Mouse (Mus musculus) heart, embryonic 14.5 days (tissue): ENCODE data around the gene Rtcb. TPM values are rescaled to one million over a fixed set of nuclear protein-coding genes. Genes with fewer than 3 reads are reported as not detected.
A peak's percentile ranks its signal among the peaks of the same experiment; 100 is the strongest.

Source experiments
- ATAC-seq: fragments of 200-750 bp; cut with Nextera tagmentation; 2 replicates; pipeline ENCODE4 v1.8.0; 2017; ENCODE audit warnings: low read depth, moderate TSS enrichment; ENCODE audit not compliant: insufficient number of reproducible peaks, insufficient read depth, low FRiP score
- H3K27ac ChIP-seq, 2 experiments: fragments of 200-500 bp in 1 of 2; fragments of 300-500 bp in 1 of 2; sonication (generic) in 1 of 2; replicated peaks in 1 of 2; 2 replicates each; pipeline ENCODE4 v1.5.1; 2012 to 2014; ENCODE audit warnings: low read depth in 2 of 2, low read length in 2 of 2, control low read depth in 1 of 2, mild to moderate bottlenecking in 1 of 2, mixed read lengths in 1 of 2; ENCODE audit not compliant: control insufficient read depth in 1 of 2, insufficient read depth in 1 of 2
- H3K27me3 ChIP-seq: fragments of 300-500 bp; sonication (generic); 2 replicates; pipeline ENCODE4 v1.6.1; 2014; ENCODE audit warnings: mild to moderate bottlenecking, low read length, control low read depth; ENCODE audit not compliant: control insufficient read depth, insufficient read depth
- H3K36me3 ChIP-seq: fragments of 300-500 bp; sonication (generic); 2 replicates; pipeline ENCODE4 v1.6.1; 2014; ENCODE audit warnings: mild to moderate bottlenecking, control low read depth, low read length, mixed read lengths; ENCODE audit not compliant: control insufficient read depth, insufficient read depth
- H3K4me1 ChIP-seq, 2 experiments: fragments of 200-500 bp in 1 of 2; fragments of 300-500 bp in 1 of 2; sonication (generic) in 1 of 2; 2 replicates each; pipeline ENCODE4 v1.6.1; 2012 to 2014; ENCODE audit warnings: low read length in 2 of 2, control low read depth in 1 of 2, mixed read lengths in 1 of 2; ENCODE audit not compliant: control insufficient read depth in 2 of 2, insufficient read depth in 2 of 2
- H3K4me2 ChIP-seq: fragments of 300-500 bp; sonication (generic); 2 replicates; pipeline ENCODE4 v1.6.1; 2014; ENCODE audit warnings: mild to moderate bottlenecking, low read length
- H3K4me3 ChIP-seq, 2 experiments: fragments of 200-500 bp in 1 of 2; fragments of 300-500 bp in 1 of 2; sonication (generic) in 1 of 2; 2 replicates each; pipeline ENCODE4 v1.5.1; 2012 to 2014; ENCODE audit warnings: low read length in 2 of 2, mild to moderate bottlenecking in 2 of 2, control low read depth in 1 of 2, low read depth in 1 of 2, moderate library complexity in 1 of 2; ENCODE audit not compliant: control insufficient read depth in 1 of 2, insufficient read depth in 1 of 2
- H3K9ac ChIP-seq: fragments of 300-500 bp; sonication (generic); 2 replicates; pipeline ENCODE4 v1.6.1; 2014; ENCODE audit warnings: mild to moderate bottlenecking, low read length
- H3K9me3 ChIP-seq: fragments of 300-500 bp; sonication (generic); 2 replicates; pipeline ENCODE4 v1.6.1; 2016; ENCODE audit warnings: low read length, control low read depth; ENCODE audit not compliant: control insufficient read depth
- WGBS: fragments of 180-500 bp; shearing (Covaris S2); extraction: QIAGEN DNeasy Blood & Tissue Kit; methylation state at CpG from one replicate; pipeline ENCODE4 v1.1.7; 2014; 5-methylcytosine and 5-hydroxymethylcytosine counted together
- polyA plus RNA-seq: library from polyadenylated mRNA; unstranded; fragments of >200 nt; fragmentation: Nextera tagmentation; extraction: Ambion mirVana; gene quantifications from 2 replicates; pipeline ENCODE4 v1.2.1, GENCODE M21; 2014

The Rtcb gene
- polyA plus RNA-seq, 1 experiment from 2014 or later: 107 TPM

- Histone ChIP-seq H3K36me3 (peaks cover 56% of the 10 kb centered on the region), H3K4me2 (no peak overlapping the region), H3K4me1 (no peaks in the 10 kb centered on the region), H3K9ac (no peak overlapping the region), H3K27me3 (no peaks in the 10 kb centered on the region), H3K4me3 (no peak overlapping the region), H3K27ac (no peak overlapping the region), H3K9me3 (peaks cover 3% of the 10 kb centered on the region; the same call in 1 of the 2 replicates)
- no peak for ATAC-seq
- WGBS: 95% methylated on average over 6 of the region's 6 CpGs
These were observed 21.2 kb downstream of the Rtcb start for GRCm38 (mm10) chr10:85936280-85936965.

DNA sequence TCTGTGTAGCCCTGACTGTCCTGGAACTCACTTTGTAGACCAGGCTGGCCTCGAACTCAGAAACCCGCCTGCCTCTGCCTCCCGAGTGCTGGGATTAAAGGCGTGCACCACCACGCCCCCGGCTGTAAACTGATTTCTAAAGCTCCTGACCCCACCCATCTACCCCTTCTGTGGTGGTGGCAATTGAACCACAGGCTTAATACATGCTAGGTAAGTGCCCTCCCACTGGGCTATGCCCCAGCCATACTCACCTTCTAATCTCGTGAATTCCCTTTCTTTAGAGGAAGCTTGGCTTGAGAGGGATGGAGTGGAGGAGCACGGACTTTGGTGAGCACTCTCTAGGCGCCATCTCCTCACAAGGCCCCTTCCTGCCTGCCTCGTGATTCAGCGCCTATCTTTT lies 27.7 kb downstream of the Rtcb start:
- no peak overlapping the region for H3K4me2 ChIP-seq
- H3K4me3 ChIP-seq: no peak overlapping the region
- no peaks in the 10 kb centered on the region for H3K9me3 ChIP-seq
- H3K27ac ChIP-seq: no peak overlapping the region
- peaks cover 29% of the 10 kb centered on the region for H3K27me3 ChIP-seq
- no peak for ATAC-seq
- WGBS: 84% methylated on average over 11 of the region's 11 CpGs
- H3K9ac ChIP-seq: no peak overlapping the region
- no peaks in the 10 kb centered on the region for H3K36me3 ChIP-seq
- H3K4me1 ChIP-seq: peaks cover 0 to 8% of the 10 kb centered on the region in 2 experiments; a peak in 2 of 4 replicates

GRCm38 (mm10) chr10:85929208-85929591 lies 28.4 kb downstream of the Rtcb start:
- Histone ChIP-seq H3K4me2 (peak overlapping the region; percentile 98), H3K4me1 (peaks cover 0 to 8% of the 10 kb centered on the region in 2 experiments; a peak in 2 of 4 replicates), H3K9ac (no peak overlapping the region), H3K9me3 (no peaks in the 10 kb centered on the region), H3K36me3 (no peaks in the 10 kb centered on the region), H3K4me3 (peak overlapping the region in 1 of 2 experiments; percentile 62; a peak in 1 of 4 replicates), H3K27ac (no peak overlapping the region), H3K27me3 (peaks cover 29% of the 10 kb centered on the region)
- WGBS: 52% methylated on average over 11 of the region's 11 CpGs
- no peak for ATAC-seq

- Histone ChIP-seq H3K4me1 (peaks cover 0 to 8% of the 10 kb centered on the region in 2 experiments; a peak in 2 of 4 replicates), H3K9me3 (no peaks in the 10 kb centered on the region), H3K9ac (peak overlapping the region; percentile 59), H3K27me3 (peaks cover 29% of the 10 kb centered on the region), H3K4me2 (peak overlapping the region; percentile 98), H3K4me3 (peak overlapping the region; percentile 52 to 62), H3K36me3 (no peaks in the 10 kb centered on the region), H3K27ac (no peak overlapping the region)
- WGBS: 2% methylated on average over 63 of the region's 63 CpGs
- ATAC-seq: no peak
These were observed 29.0 kb downstream of the Rtcb start for GRCm38 (mm10) chr10:85928499-85929207.

DNA sequence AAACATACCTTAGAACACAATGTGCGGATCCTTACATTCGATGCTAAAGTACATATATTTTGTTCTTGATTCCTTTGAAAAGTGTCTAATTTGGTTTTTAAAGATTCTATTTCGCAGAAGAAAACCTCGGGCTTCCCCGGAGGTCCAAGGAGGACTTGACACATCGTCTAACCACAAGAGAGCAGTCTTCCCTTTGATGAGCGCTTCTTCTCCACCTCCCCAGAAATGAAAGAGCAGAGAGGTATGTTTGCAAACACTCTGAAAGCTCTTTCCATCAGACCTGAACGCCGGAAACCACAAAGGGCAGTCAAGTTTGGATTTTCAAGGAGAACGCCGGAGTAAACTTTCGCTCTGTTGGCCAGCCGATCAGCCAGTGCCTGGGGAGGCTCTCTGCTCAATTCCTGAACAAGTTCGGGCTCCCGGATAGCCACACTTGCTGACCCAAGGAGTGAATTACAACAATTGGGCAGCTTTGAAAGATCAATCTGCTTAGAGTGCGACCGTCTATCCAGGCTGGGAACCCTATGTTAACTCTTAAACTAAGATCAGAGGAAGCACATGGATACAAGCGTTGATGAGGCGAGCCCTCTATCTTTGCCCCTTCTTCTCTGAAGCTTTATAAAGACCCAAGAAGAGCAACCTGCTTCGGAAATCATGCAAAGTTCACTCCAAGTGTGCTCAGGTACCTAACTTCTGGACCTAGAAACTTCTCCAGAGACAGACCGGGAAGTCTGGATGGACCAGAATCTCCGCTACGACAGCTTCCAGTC lies 29.8 kb downstream of the Rtcb start, which contains the start of gene Ascl4:
Gene Ascl4, plus strand, starts transcription at position 6 of the 770 bp plus-strand sequence.
- H3K27me3 ChIP-seq: peaks cover 29% of the 10 kb centered on the region
- H3K4me1 ChIP-seq: peaks cover 0 to 8% of the 10 kb centered on the region in 2 experiments; a peak in 2 of 4 replicates
- H3K9ac ChIP-seq: peak within 1 kb of the TSS; percentile 59
- peak within 1 kb of the TSS; percentile 98 for H3K4me2 ChIP-seq
- no peak within 1 kb of the TSS for H3K27ac ChIP-seq
- no peak for ATAC-seq
- H3K36me3 ChIP-seq: no peaks in the 10 kb centered on the region
- WGBS: 3% methylated on average over 23 of the region's 23 CpGs
- no peaks in the 10 kb centered on the region for H3K9me3 ChIP-seq
- peak within 1 kb of the TSS; percentile 52 to 62 for H3K4me3 ChIP-seq

- peak within 1 kb of the TSS; percentile 72 for H3K4me2 ChIP-seq
- peak; percentile 99 for ATAC-seq
- H3K27ac ChIP-seq: peak within 1 kb of the TSS; percentile 12 to 80
- H3K9ac ChIP-seq: peak within 1 kb of the TSS; percentile 91
- WGBS: under 1% methylated on average over 77 of the region's 90 CpGs
- H3K36me3 ChIP-seq: peaks cover 29% of the 10 kb centered on the region
- no peaks in the 10 kb centered on the region for H3K9me3 ChIP-seq
- H3K4me3 ChIP-seq: peak within 1 kb of the TSS; percentile 68 to 84
- H3K4me1 ChIP-seq: peaks cover 2 to 11% of the 10 kb centered on the region in 2 experiments; a peak in 3 of 4 replicates
- H3K27me3 ChIP-seq: no peaks in the 10 kb centered on the region
These were observed 40.9 kb downstream of the Rtcb start, which contains the start of gene Prdm4 for GRCm38 (mm10) chr10:85916498-85917309. Gene Prdm4, minus strand, starts transcription at chr10:85917142.
